Mouse (Mus musculus) adrenal gland (tissue): ENCODE results near the gene Syne1.

Source experiments
- intact Hi-C: fragments of 180-260 bp; cut with DNase I; formaldehyde crosslinking; loops from one replicate; pipeline ENCODE4 v1.15.1; 2025

The Syne1 gene

GRCm38 (mm10) chr10:5072054-5072453, 479.2 kb downstream of the Syne1 start:
- intact Hi-C loops = no loop called here

DNA sequence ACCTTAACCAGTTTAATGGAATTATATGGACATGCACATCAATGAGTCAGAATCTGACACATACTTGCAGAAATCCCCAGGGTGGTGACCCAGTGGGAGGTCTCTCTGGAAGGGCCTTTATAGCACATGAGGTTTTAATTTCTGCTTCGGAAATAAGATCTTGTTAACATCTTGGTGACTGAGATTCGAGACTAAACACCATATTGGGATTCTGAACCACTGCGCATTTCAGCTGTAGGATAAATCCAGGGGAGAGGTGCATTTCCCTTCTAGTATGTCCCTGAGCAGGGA, 480.4 kb downstream of the Syne1 start:
- intact Hi-C loops = no loop called here

DNA sequence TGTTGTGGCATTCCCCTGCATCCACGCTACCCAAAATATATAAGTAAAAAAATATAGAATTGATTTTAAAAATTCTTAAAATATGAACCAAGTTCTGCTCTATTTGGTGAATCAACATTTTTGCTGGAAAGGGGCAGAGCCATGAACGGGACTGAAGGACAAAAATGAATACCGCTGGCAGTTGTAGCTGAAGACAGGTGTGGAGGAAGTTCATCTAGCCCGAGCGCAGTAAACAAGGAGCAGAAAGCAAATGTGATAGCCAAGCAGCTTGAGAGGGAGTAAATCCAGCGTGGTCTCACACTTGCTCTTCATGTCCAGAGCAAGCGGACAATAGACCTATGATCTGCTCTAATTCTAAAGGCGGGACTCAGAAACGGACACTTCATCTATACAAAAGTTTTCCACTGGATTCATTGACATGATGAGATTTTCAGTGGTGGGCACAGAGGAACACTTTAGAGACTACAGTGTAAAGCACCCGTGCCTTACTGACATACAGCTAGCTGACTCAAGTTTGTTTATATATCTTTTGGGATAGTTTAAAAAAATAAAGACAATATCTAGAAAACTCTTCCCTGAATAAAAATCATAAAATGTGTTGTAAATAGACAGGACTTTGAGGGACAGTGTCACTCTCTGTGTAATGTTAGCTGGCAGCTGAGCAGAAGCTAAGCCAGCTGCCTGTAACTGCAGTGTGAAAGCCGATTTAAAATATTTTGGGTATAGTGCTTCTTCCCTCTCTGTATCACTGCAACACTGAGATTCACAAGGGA, 480.9 kb downstream of the Syne1 start:
- intact Hi-C loops = no loop called here

DNA sequence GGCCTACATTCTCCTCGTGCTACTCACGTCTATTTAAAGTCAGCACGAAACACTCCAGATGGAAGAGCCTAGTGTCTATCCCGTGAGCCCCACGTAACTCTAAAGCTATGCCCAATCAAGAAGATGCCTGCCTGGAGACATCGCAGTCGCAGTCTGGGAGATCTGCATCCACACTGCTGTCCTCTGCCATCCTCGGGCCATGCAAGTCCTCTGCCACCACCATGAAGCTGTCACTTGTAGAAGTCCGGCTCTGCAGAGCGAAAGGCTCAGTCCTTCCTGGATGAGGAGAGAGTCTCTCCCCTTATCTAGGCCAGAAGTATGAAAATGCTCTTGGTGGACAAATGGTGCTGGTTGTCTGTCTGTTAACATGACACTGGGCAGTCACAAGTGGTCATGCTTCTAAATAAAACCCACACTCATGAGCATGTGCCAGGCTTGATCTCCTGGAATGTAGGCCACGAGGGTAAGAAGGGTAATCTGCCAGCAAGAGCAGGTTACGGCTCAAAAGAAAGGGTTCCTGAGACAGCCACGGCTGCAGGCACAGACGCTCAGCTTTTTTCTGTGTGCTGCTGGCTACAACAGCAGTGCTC, 482.5 kb downstream of the Syne1 start, which contains the start of gene Gm10097:
Gene Gm10097 (plus strand): TSS at position 517 of the 590 bp plus-strand sequence.
- intact Hi-C loops = no loop called here

GRCm38 (mm10) chr10:5067113-5067512, 484.2 kb downstream of the Syne1 start:
- intact Hi-C loops = no loop called here

DNA sequence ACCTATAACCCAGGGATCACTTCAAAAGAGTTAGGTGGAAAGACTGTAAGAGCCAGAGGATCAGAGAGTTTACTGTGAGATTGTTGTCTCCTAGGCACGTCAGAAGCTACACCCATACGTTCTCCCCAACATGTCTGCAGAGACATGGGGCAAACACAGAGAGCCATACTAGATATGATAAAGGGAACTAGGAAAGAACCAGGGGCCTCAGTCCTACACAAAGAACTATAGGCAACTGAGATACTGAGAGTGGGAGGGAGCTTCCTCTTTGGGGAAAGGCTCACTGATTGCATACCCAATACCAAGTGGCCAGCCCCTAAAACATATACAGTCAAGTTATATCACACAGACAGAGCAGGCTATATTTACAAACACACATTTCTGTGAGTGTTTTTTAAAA, 491.3 kb downstream of the Syne1 start:
- intact Hi-C loops = no loop called here

- intact Hi-C loops = no loop called here
Measured at GRCm38 (mm10) chr10:5058876-5059275, 492.4 kb downstream of the Syne1 start.

GRCm38 (mm10) chr10:5057661-5058060, 493.6 kb downstream of the Syne1 start:
- intact Hi-C loops = no loop called here

DNA sequence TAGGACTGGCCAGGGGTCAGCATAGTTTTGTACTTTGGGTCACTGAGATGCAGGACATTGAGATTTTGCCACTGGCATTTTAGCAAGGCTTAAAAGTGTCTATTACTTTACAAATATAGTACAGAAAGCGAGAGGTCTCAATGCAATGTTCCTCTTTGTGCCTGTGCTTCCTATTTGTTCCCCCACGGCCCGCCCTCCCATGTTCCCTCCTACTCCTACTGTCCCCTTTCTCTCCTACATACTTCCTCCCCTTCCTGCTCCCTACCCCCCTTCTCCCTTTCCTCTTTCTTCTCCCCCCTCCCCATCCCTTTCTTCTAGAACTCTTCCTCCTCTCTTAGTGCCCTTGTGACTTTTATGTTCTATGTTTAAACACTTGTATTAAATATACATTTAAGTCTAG, 494.3 kb downstream of the Syne1 start:
- intact Hi-C loops = no loop called here

- intact Hi-C loops = no loop called here
Measured at GRCm38 (mm10) chr10:5056243-5056735, 495.0 kb downstream of the Syne1 start.

- intact Hi-C loops = no loop called here
Measured at GRCm38 (mm10) chr10:5045671-5046070, 505.6 kb downstream of the Syne1 start.

GRCm38 (mm10) chr10:5045213-5045612, 506.1 kb downstream of the Syne1 start:
- intact Hi-C loops = no loop called here

DNA sequence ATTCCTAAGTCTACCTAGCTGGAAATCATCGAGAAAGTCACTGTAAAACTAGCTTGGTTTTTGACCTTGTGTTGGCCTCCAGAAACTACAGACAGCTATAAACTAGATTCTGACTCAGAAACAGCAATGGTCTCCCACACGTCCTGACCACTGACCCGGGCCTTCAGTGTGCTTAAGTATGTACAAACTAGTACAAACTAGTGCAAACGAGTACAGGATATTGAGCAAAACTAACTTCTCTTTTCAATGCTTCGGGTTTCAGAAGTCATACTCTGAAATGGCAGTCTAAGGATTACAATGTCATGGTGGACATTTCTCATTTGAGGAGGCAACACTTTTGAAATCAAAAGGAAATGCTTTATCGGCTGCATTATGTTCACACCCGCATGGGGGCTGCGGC, 506.8 kb downstream of the Syne1 start:
- intact Hi-C loops = no loop called here

GRCm38 (mm10) chr10:5041254-5041653, 510.0 kb downstream of the Syne1 start:
- intact Hi-C loops = no loop called here

GRCm38 (mm10) chr10:5032192-5033048, 518.9 kb downstream of the Syne1 start:
- intact Hi-C loops = no loop called here

DNA sequence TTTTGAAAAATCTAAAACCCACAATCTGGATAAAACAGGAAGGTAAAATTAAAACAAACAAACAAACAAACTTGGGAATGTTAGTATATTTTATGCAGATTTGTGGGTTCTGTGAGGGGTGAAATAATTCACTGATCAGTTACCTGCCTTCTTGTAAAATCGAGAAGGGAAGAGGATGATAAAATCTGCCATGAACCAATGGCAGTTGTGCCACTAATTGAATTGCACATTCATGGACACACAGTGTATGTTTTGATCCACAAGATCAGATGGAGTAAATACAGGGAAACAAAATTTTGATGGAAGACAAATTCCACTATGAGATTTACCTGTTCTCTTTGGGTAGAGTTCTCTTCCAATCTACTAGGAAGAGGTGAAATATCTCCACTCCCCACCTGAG, 521.4 kb downstream of the Syne1 start:
- intact Hi-C loops = no loop called here

- intact Hi-C loops = no loop called here
Measured at GRCm38 (mm10) chr10:5029161-5029560, 522.1 kb downstream of the Syne1 start.

DNA sequence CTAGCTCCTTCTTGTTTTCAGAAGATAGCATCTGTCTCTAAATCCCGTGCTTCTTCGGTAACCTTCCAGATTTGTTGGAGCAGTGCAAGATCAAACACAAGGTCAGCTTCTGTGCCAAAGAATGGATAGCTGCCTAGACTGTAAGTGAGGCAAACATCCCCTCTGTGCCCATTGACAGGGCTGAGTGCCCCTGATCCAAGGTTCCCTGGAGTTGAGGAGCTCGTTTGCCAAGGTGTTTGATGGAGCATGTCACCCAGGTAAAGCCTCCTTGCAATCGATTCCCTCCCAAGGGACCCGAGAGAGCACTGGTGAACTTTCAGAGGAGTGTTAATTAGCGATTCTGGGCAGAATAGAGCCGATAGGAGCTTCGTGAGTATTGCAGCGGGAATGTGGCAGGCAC, 523.0 kb downstream of the Syne1 start:
- intact Hi-C loops = no loop called here

- intact Hi-C loops = no loop called here
Measured at GRCm38 (mm10) chr10:5027208-5027607, 524.1 kb downstream of the Syne1 start.

- intact Hi-C loops = no loop called here
Measured at GRCm38 (mm10) chr10:5025906-5026305, 525.4 kb downstream of the Syne1 start.

DNA sequence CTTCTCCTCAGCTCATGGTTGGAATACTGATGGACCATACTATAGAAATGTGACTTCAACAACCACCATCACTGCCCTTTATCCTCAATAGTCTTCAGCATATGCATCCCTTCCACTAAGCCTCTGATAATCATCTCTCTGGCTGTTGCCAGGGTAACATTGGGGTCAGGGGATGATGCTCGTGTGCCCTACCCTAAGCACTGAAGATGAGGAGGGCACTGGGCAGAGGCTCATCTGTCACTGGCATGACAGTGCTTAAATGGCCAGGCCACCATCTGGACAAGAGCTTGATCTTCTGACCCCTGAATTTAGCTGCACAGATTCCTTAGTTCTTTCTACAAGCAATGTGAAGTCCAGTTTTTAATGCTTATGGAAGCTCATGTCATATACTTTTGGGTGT, 534.1 kb downstream of the Syne1 start:
- intact Hi-C loops = no loop called here

DNA sequence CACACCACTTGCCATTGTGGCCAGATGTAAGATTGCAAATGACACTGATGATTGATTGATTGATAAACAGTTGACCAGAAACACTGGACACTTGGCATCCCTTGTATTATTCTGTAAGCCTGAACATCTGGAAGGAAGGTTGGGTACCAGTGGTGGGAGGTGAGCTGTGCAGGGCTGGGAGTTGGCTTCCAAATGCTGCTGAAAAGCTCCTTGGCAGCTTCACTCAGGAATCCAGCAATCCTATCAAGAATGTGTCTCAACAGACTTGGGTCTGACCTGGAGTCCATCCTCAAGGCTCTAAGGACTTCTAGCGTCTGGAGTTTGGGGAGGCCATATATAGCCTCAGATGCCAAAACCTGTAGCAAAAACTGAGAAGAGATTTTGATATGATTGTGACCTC, 536.3 kb downstream of the Syne1 start:
- intact Hi-C loops = no loop called here
